Mouse (Mus musculus): Measurements from ENCODE around the gene Lurap1. TPM values are rescaled to one million over a fixed set of nuclear protein-coding genes. Genes with fewer than 3 reads are reported as not detected.

Lurap1 gene
- 2.5 and 2.8 TPM in 2 replicates for polyA plus RNA-seq (2015; fragmentation: Nextera tagmentation; extraction: Ambion mirVana)

GRCm38 (mm10) chr4:116151238-116151637 is at the start of gene Lurap1:
TSS of gene Lurap1 (minus strand) at chr4:116151338.
- 66% methylated on average over 6 of the region's 6 CpGs for WGBS
- Histone ChIP-seq H3K9me3 (no peaks in the 10 kb centered on the region), H3K4me2 (peak within 1 kb of the TSS; percentile 67), H3K4me1 (peaks cover 21% of the 10 kb centered on the region), H3K9ac (peak within 1 kb of the TSS; percentile 92), H3K36me3 (peaks cover 46% of the 10 kb centered on the region), H3K27me3 (no peaks in the 10 kb centered on the region), H3K27ac (peak within 1 kb of the TSS; percentile 93), H3K4me3 (peak within 1 kb of the TSS; percentile 65)
- no peak for ATAC-seq (ENCODE audit: insufficient number of reproducible peaks, low FRiP score, low TSS enrichment, low read depth)

GRCm38 (mm10) chr4:116198422-116198821 is 47.3 kb upstream of the Lurap1 start:
- Histone ChIP-seq H3K9ac (no peak overlapping the region), H3K4me3 (no peak overlapping the region), H3K27ac (no peak overlapping the region), H3K9me3 (no peaks in the 10 kb centered on the region), H3K36me3 (no peaks in the 10 kb centered on the region), H3K4me1 (no peaks in the 10 kb centered on the region), H3K4me2 (no peak overlapping the region), H3K27me3 (no peaks in the 10 kb centered on the region)
- ATAC-seq (ENCODE audit: insufficient number of reproducible peaks, low FRiP score, low TSS enrichment, low read depth): no peak
- WGBS: 76% methylated on average over 2 of the region's 2 CpGs

GRCm38 (mm10) chr4:116193583-116194383 is 42.6 kb upstream of the Lurap1 start:
- 65% methylated on average over 9 of the region's 9 CpGs for WGBS
- no peak for ATAC-seq (ENCODE audit: insufficient number of reproducible peaks, low FRiP score, low TSS enrichment, low read depth)
- H3K27me3 ChIP-seq: no peaks in the 10 kb centered on the region
- H3K36me3 ChIP-seq: no peaks in the 10 kb centered on the region
- no peak overlapping the region for H3K9ac ChIP-seq
- H3K4me1 ChIP-seq: no peaks in the 10 kb centered on the region
- no peak overlapping the region for H3K4me3 ChIP-seq
- no peaks in the 10 kb centered on the region for H3K9me3 ChIP-seq
- H3K27ac ChIP-seq: no peak overlapping the region
- no peak overlapping the region for H3K4me2 ChIP-seq

GRCm38 (mm10) chr4:116192286-116192835 is 41.2 kb upstream of the Lurap1 start:
- WGBS: 30% methylated on average over 4 of the region's 4 CpGs

GRCm38 (mm10) chr4:116185083-116185482 is 33.9 kb upstream of the Lurap1 start:
- no peak overlapping the region for H3K27ac ChIP-seq
- H3K4me3 ChIP-seq: no peak overlapping the region
- H3K36me3 ChIP-seq: no peaks in the 10 kb centered on the region
- no peak overlapping the region for H3K9ac ChIP-seq
- peaks cover 5% of the 10 kb centered on the region; the same call in 1 of the 2 replicates for H3K4me1 ChIP-seq
- no peak for ATAC-seq (ENCODE audit: insufficient number of reproducible peaks, low FRiP score, low TSS enrichment, low read depth)
- no peak overlapping the region for H3K4me2 ChIP-seq
- H3K9me3 ChIP-seq: no peaks in the 10 kb centered on the region
- no peaks in the 10 kb centered on the region for H3K27me3 ChIP-seq
- WGBS: 88% methylated on average over 4 of the region's 4 CpGs

More at GRCm38 (mm10) chr4:116192286-116192835, 41.2 kb upstream of the Lurap1 start:
- H3K27ac ChIP-seq: no peak overlapping the region
- H3K4me2 ChIP-seq: no peak overlapping the region
- H3K9me3 ChIP-seq: no peaks in the 10 kb centered on the region
- H3K9ac ChIP-seq: no peak overlapping the region
- H3K36me3 ChIP-seq: no peaks in the 10 kb centered on the region
- no peak overlapping the region for H3K4me3 ChIP-seq
- no peak for ATAC-seq (ENCODE audit: insufficient number of reproducible peaks, low FRiP score, low TSS enrichment, low read depth)
- H3K4me1 ChIP-seq: no peaks in the 10 kb centered on the region
- H3K27me3 ChIP-seq: no peaks in the 10 kb centered on the region

GRCm38 (mm10) chr4:116182745-116183144 is 31.6 kb upstream of the Lurap1 start:
- Histone ChIP-seq H3K27me3 (no peaks in the 10 kb centered on the region), H3K4me1 (peaks cover 5% of the 10 kb centered on the region; the same call in 1 of the 2 replicates), H3K9me3 (no peaks in the 10 kb centered on the region), H3K36me3 (no peaks in the 10 kb centered on the region), H3K9ac (no peak overlapping the region), H3K4me2 (0 out of 2 replicates have a peak overlapping the region, but pooled peaks have one; percentile 28), H3K4me3 (peak overlapping the region; percentile 17), H3K27ac (no peak overlapping the region)
- WGBS: 8% methylated on average over 12 of the region's 12 CpGs
- no peak for ATAC-seq (ENCODE audit: insufficient number of reproducible peaks, low FRiP score, low TSS enrichment, low read depth)

- H3K9ac ChIP-seq: no peak overlapping the region
- WGBS: 49% methylated on average over 3 of the region's 3 CpGs
- H3K9me3 ChIP-seq: no peaks in the 10 kb centered on the region
- H3K27ac ChIP-seq: no peak overlapping the region
- ATAC-seq (ENCODE audit: insufficient number of reproducible peaks, low FRiP score, low TSS enrichment, low read depth): no peak
- no peak overlapping the region for H3K4me2 ChIP-seq
- H3K4me1 ChIP-seq: peaks cover 9% of the 10 kb centered on the region; the same call in 1 of the 2 replicates
- no peaks in the 10 kb centered on the region for H3K27me3 ChIP-seq
- no peak overlapping the region for H3K4me3 ChIP-seq
- H3K36me3 ChIP-seq: no peaks in the 10 kb centered on the region
These were observed 30.9 kb upstream of the Lurap1 start for GRCm38 (mm10) chr4:116182079-116182478.

- H3K4me2 ChIP-seq: peak overlapping the region; percentile 41
- no peak for ATAC-seq (ENCODE audit: insufficient number of reproducible peaks, low FRiP score, low TSS enrichment, low read depth)
- H3K27ac ChIP-seq: peak overlapping the region; percentile 43
- peaks cover 31% of the 10 kb centered on the region for H3K4me1 ChIP-seq
- WGBS: 40% methylated on average over 5 of the region's 5 CpGs
- H3K9me3 ChIP-seq: no peaks in the 10 kb centered on the region
- H3K9ac ChIP-seq: no peak overlapping the region
- peak overlapping the region; percentile 5; the same call in 1 of the 2 replicates for H3K4me3 ChIP-seq
- H3K36me3 ChIP-seq: no peaks in the 10 kb centered on the region
- H3K27me3 ChIP-seq: no peaks in the 10 kb centered on the region
These were observed 26.0 kb upstream of the Lurap1 start for GRCm38 (mm10) chr4:116177140-116177539.

GRCm38 (mm10) chr4:116176543-116176988 is 25.4 kb upstream of the Lurap1 start:
- Histone ChIP-seq H3K4me3 (peak overlapping the region; percentile 5), H3K9ac (no peak overlapping the region), H3K27ac (no peak overlapping the region), H3K4me2 (peak overlapping the region; percentile 41), H3K27me3 (no peaks in the 10 kb centered on the region), H3K9me3 (no peaks in the 10 kb centered on the region), H3K36me3 (no peaks in the 10 kb centered on the region), H3K4me1 (peaks cover 31% of the 10 kb centered on the region)
- peak; percentile 67; the same call in 1 of the 2 replicates for ATAC-seq (ENCODE audit: insufficient number of reproducible peaks, low FRiP score, low TSS enrichment, low read depth)
- WGBS: 11% methylated on average over 10 of the region's 10 CpGs

GRCm38 (mm10) chr4:116175711-116176542 is 24.8 kb upstream of the Lurap1 start:
- H3K4me2 ChIP-seq: peak overlapping the region; percentile 41
- peaks cover 31% of the 10 kb centered on the region for H3K4me1 ChIP-seq
- no peaks in the 10 kb centered on the region for H3K27me3 ChIP-seq
- H3K27ac ChIP-seq: no peak overlapping the region
- no peaks in the 10 kb centered on the region for H3K9me3 ChIP-seq
- no peak overlapping the region for H3K4me3 ChIP-seq
- no peak; the same call in 1 of the 2 replicates for ATAC-seq (ENCODE audit: insufficient number of reproducible peaks, low FRiP score, low TSS enrichment, low read depth)
- 57% methylated on average over 7 of the region's 7 CpGs for WGBS
- H3K9ac ChIP-seq: no peak overlapping the region
- H3K36me3 ChIP-seq: no peaks in the 10 kb centered on the region

- no peaks in the 10 kb centered on the region for H3K36me3 ChIP-seq
- no peak overlapping the region for H3K4me2 ChIP-seq
- no peak overlapping the region for H3K9ac ChIP-seq
- ATAC-seq (ENCODE audit: insufficient number of reproducible peaks, low FRiP score, low TSS enrichment, low read depth): no peak
- no peaks in the 10 kb centered on the region for H3K27me3 ChIP-seq
- H3K4me1 ChIP-seq: peaks cover 31% of the 10 kb centered on the region
- H3K27ac ChIP-seq: no peak overlapping the region
- H3K4me3 ChIP-seq: no peak overlapping the region
- no peaks in the 10 kb centered on the region for H3K9me3 ChIP-seq
These were observed 24.0 kb upstream of the Lurap1 start for GRCm38 (mm10) chr4:116175136-116175535.

All from limb, embryonic 15.5 days (tissue).